Mouse (Mus musculus) intestine, postnatal 0 days (tissue): ENCODE results near the gene Hs3st1. TPM values are rescaled to one million over a fixed set of nuclear protein-coding genes. Genes with fewer than 3 reads are reported as not detected.

Experiments
- ATAC-seq: fragments of 200-750 bp; cut with Nextera tagmentation; 2 replicates; pipeline ENCODE4 v1.8.0; 2017; ENCODE audit warnings: mild to moderate bottlenecking, moderate TSS enrichment, moderate library complexity
- H3K27ac ChIP-seq: fragments of 300-500 bp; sonication (generic); 2 replicates; pipeline ENCODE4 v1.5.1; 2014; ENCODE audit warnings: mild to moderate bottlenecking, low read depth, low read length, moderate library complexity
- H3K27me3 ChIP-seq: fragments of 300-500 bp; sonication (generic); replicated peaks from 2 replicates; pipeline ENCODE4 v1.6.1; 2014; ENCODE audit warnings: low read length, mixed read lengths; ENCODE audit not compliant: control insufficient read depth, insufficient read depth
- H3K36me3 ChIP-seq: fragments of 300-500 bp; sonication (generic); 2 replicates; pipeline ENCODE4 v1.6.1; 2014; ENCODE audit warnings: mild to moderate bottlenecking, moderate library complexity; ENCODE audit not compliant: control insufficient read depth, insufficient read depth
- H3K4me1 ChIP-seq: fragments of 300-500 bp; sonication (generic); replicated peaks from 2 replicates; pipeline ENCODE4 v1.6.1; 2014; ENCODE audit warnings: antibody characterized with exemption, low read length, mixed read lengths; ENCODE audit not compliant: control insufficient read depth, insufficient read depth
- H3K4me2 ChIP-seq: fragments of 300-500 bp; sonication (generic); replicated peaks from 2 replicates; pipeline ENCODE4 v1.6.1; 2014; ENCODE audit warnings: low read depth, mild to moderate bottlenecking, moderate library complexity
- H3K4me3 ChIP-seq: fragments of 300-500 bp; sonication (generic); 2 replicates; pipeline ENCODE4 v1.5.1; 2014; ENCODE audit warnings: low read depth, low read length
- H3K9ac ChIP-seq: fragments of 300-500 bp; sonication (generic); 2 replicates; pipeline ENCODE4 v1.6.1; 2014; ENCODE audit warnings: mild to moderate bottlenecking, low read depth, low read length
- H3K9me3 ChIP-seq: fragments of 300-500 bp; sonication (generic); 2 replicates; pipeline ENCODE4 v1.6.1; 2016; ENCODE audit warnings: mixed run types; ENCODE audit not compliant: control insufficient read depth
- CTCF ChIP-seq: sonication (generic); IDR thresholded peaks from 2 replicates; pipeline ENCODE4 v1.5.1; 2016; ENCODE audit warnings: low read depth, mild to moderate bottlenecking, control low read depth, antibody characterized with exemption, moderate library complexity
- WGBS: fragments of 180-500 bp; shearing (Covaris S2); extraction: QIAGEN DNeasy Blood & Tissue Kit; methylation state at CpG from one replicate; pipeline ENCODE4 v1.1.7; 2014; 5-methylcytosine and 5-hydroxymethylcytosine counted together
- polyA plus RNA-seq: library from polyadenylated mRNA; unstranded; fragments of >200 nt; fragmentation: Nextera tagmentation; extraction: Ambion mirVana; gene quantifications from 2 replicates; pipeline ENCODE4 v1.2.1, GENCODE M21; 2015

Gene Hs3st1
- polyA plus RNA-seq, 1 experiment from 2014 or later, result 8.5 TPM

- Histone ChIP-seq H3K4me2 (no peak overlapping the region), H3K36me3 (peaks cover 8% of the 10 kb centered on the region; the same call in 1 of the 2 replicates), H3K27me3 (no peaks in the 10 kb centered on the region), H3K9ac (no peak overlapping the region), H3K4me3 (no peak overlapping the region), H3K27ac (no peak overlapping the region), H3K9me3 (no peaks in the 10 kb centered on the region), H3K4me1 (no peaks in the 10 kb centered on the region; the same call in 1 of the 2 replicates)
- TF ChIP-seq CTCF, result no peak
- WGBS, result 90% methylated on average over 2 of the region's 2 CpGs
- ATAC-seq, result no peak
These were observed 141.7 kb downstream of the Hs3st1 start for GRCm38 (mm10) chr5:39613534-39613933.

GRCm38 (mm10) chr5:39612240-39612639, 143.0 kb downstream of the Hs3st1 start:
- WGBS, result 55% methylated on average over 2 of the region's 2 CpGs
- Histone ChIP-seq H3K9me3 (no peaks in the 10 kb centered on the region), H3K27me3 (no peaks in the 10 kb centered on the region), H3K4me3 (no peak overlapping the region), H3K4me1 (no peaks in the 10 kb centered on the region; the same call in 1 of the 2 replicates), H3K4me2 (no peak overlapping the region), H3K27ac (no peak overlapping the region), H3K36me3 (peaks cover 8% of the 10 kb centered on the region; the same call in 1 of the 2 replicates), H3K9ac (no peak overlapping the region)
- ATAC-seq, result no peak
- TF ChIP-seq CTCF, result no peak

- no peaks in the 10 kb centered on the region for H3K9me3 ChIP-seq
- no peak overlapping the region for H3K4me2 ChIP-seq
- no peak overlapping the region for H3K27ac ChIP-seq
- no peaks in the 10 kb centered on the region for H3K27me3 ChIP-seq
- ATAC-seq, result no peak
- TF ChIP-seq CTCF, result no peak
- H3K4me1 ChIP-seq, result no peaks in the 10 kb centered on the region
- H3K36me3 ChIP-seq, result no peaks in the 10 kb centered on the region
- 75% methylated on average over 1 of the region's 1 CpGs for WGBS
- H3K4me3 ChIP-seq, result no peak overlapping the region
- H3K9ac ChIP-seq, result no peak overlapping the region
These were observed 147.0 kb downstream of the Hs3st1 start for GRCm38 (mm10) chr5:39608260-39608659.

GRCm38 (mm10) chr5:39594737-39595136, 160.5 kb downstream of the Hs3st1 start:
- no peaks in the 10 kb centered on the region for H3K4me1 ChIP-seq
- no peak for ATAC-seq

More at GRCm38 (mm10) chr5:39594737-39595136, 160.5 kb downstream of the Hs3st1 start:
- Histone ChIP-seq H3K27ac (no peak overlapping the region), H3K4me2 (no peak overlapping the region), H3K9me3 (no peaks in the 10 kb centered on the region), H3K36me3 (no peaks in the 10 kb centered on the region), H3K4me3 (no peak overlapping the region), H3K9ac (no peak overlapping the region), H3K27me3 (no peaks in the 10 kb centered on the region)
- no peak for TF ChIP-seq CTCF
- 82% methylated on average over 2 of the region's 2 CpGs for WGBS
